Mouse (Mus musculus): ENCODE data around the gene Papss1.
A peak's percentile ranks its signal among the peaks of the same experiment; 100 is the strongest.

Gene Papss1

GRCm38 (mm10) chr3:131580040-131580439 is 15.5 kb downstream of the Papss1 start:
- peak; percentile 60 to 84 for DNase-seq (ENCODE audit: inconsistent age in 2 of 2, low spot score in 1 of 2)

- peak; percentile 81 to 87 for DNase-seq (ENCODE audit: inconsistent age in 2 of 2, low spot score in 1 of 2)
These were observed 16.5 kb downstream of the Papss1 start for GRCm38 (mm10) chr3:131581096-131581495.

GRCm38 (mm10) chr3:131586818-131587217 is 22.2 kb downstream of the Papss1 start:
- DNase-seq (ENCODE audit: inconsistent age in 2 of 2, low spot score in 1 of 2): peak in 1 of 2 experiments; percentile 61

GRCm38 (mm10) chr3:131587959-131588358 is 23.4 kb downstream of the Papss1 start:
- DNase-seq (ENCODE audit: inconsistent age in 2 of 2, low spot score in 1 of 2): no peak

- DNase-seq (ENCODE audit: inconsistent age in 2 of 2, low spot score in 1 of 2): no peak
These were observed 28.7 kb downstream of the Papss1 start for GRCm38 (mm10) chr3:131593143-131593798.

GRCm38 (mm10) chr3:131594361-131594760 is 29.8 kb downstream of the Papss1 start:
- DNase-seq (ENCODE audit: inconsistent age in 2 of 2, low spot score in 1 of 2): no peak

GRCm38 (mm10) chr3:131595546-131596245 is 31.1 kb downstream of the Papss1 start:
- DNase-seq (ENCODE audit: inconsistent age in 2 of 2, low spot score in 1 of 2): peak in 1 of 2 experiments; percentile 55

- DNase-seq (ENCODE audit: inconsistent age in 2 of 2, low spot score in 1 of 2): no peak
These were observed 36.2 kb downstream of the Papss1 start for GRCm38 (mm10) chr3:131600726-131601125.

GRCm38 (mm10) chr3:131601366-131601765 is 36.8 kb downstream of the Papss1 start:
- DNase-seq (ENCODE audit: inconsistent age in 2 of 2, low spot score in 1 of 2): peak in 1 of 2 experiments; percentile 38

- no peak for DNase-seq (ENCODE audit: inconsistent age in 2 of 2, low spot score in 1 of 2)
These were observed 38.4 kb downstream of the Papss1 start for GRCm38 (mm10) chr3:131602995-131603414.

GRCm38 (mm10) chr3:131608112-131608511 is 43.5 kb downstream of the Papss1 start:
- DNase-seq (ENCODE audit: inconsistent age in 2 of 2, low spot score in 1 of 2): no peak

- no peak for DNase-seq (ENCODE audit: inconsistent age in 2 of 2, low spot score in 1 of 2)
These were observed 45.1 kb downstream of the Papss1 start for GRCm38 (mm10) chr3:131609651-131610050.

GRCm38 (mm10) chr3:131610595-131610994 is 46.0 kb downstream of the Papss1 start:
- no peak for DNase-seq (ENCODE audit: inconsistent age in 2 of 2, low spot score in 1 of 2)

- DNase-seq (ENCODE audit: inconsistent age in 2 of 2, low spot score in 1 of 2): no peak
These were observed 48.3 kb downstream of the Papss1 start for GRCm38 (mm10) chr3:131612847-131613246.

- no peak for DNase-seq (ENCODE audit: inconsistent age in 2 of 2, low spot score in 1 of 2)
These were observed 49.5 kb downstream of the Papss1 start for GRCm38 (mm10) chr3:131614056-131614455.

GRCm38 (mm10) chr3:131618580-131619338 is 54.2 kb downstream of the Papss1 start:
- DNase-seq (ENCODE audit: inconsistent age in 2 of 2, low spot score in 1 of 2): peak in 1 of 2 experiments; percentile 53

GRCm38 (mm10) chr3:131623208-131623607 is 58.6 kb downstream of the Papss1 start:
- no peak for DNase-seq (ENCODE audit: inconsistent age in 2 of 2, low spot score in 1 of 2)

- no peak for DNase-seq (ENCODE audit: inconsistent age in 2 of 2, low spot score in 1 of 2)
These were observed 59.5 kb downstream of the Papss1 start for GRCm38 (mm10) chr3:131624063-131624462.

- no peak for DNase-seq (ENCODE audit: inconsistent age in 2 of 2, low spot score in 1 of 2)
These were observed 62.9 kb downstream of the Papss1 start for GRCm38 (mm10) chr3:131627476-131627875.

- DNase-seq (ENCODE audit: inconsistent age in 2 of 2, low spot score in 1 of 2): peak in 1 of 2 experiments; percentile 53
These were observed 63.7 kb downstream of the Papss1 start for GRCm38 (mm10) chr3:131628265-131628664.

- peak; percentile 38 to 80 for DNase-seq (ENCODE audit: inconsistent age in 2 of 2, low spot score in 1 of 2)
These were observed 64.4 kb downstream of the Papss1 start for GRCm38 (mm10) chr3:131628931-131629330.
